Mouse (Mus musculus): Measurements from ENCODE around the gene Ace.

- TF ChIP-seq CTCF (IDR thresholded peaks at IDR 0.05; ENCODE audit: insufficient read depth, low read depth, low read length) (no peak), POLR2A (IDR thresholded peaks at IDR 0.05; ENCODE audit: insufficient read depth, low read depth, low read length) (no peak)
These were observed 45.0 kb downstream of the Ace start for GRCm38 (mm10) chr11:106012711-106013110.

Measured in olfactory bulb, adult 2 months (tissue).